Mouse (Mus musculus) brain, embryonic 14.5 days (tissue): Measurements from ENCODE around the gene Uba7.

ENCODE experiments used
- CTCF ChIP-seq: fragments of 200-500 bp; IDR thresholded peaks from 2 replicates; pipeline ENCODE4 v1.5.1; 2012; ENCODE audit warnings: inconsistent platforms, mild to moderate bottlenecking, moderate library complexity, borderline replicate concordance; ENCODE audit not compliant: insufficient read depth, insufficient read length; ENCODE audit errors: extremely low read depth
- POLR2A ChIP-seq: fragments of 200-500 bp; IDR thresholded peaks from 2 replicates; pipeline ENCODE4 v1.6.1; 2012; ENCODE audit warnings: mild to moderate bottlenecking, inconsistent platforms, borderline replicate concordance; ENCODE audit not compliant: poor library complexity, insufficient read depth, insufficient read length, severe bottlenecking; ENCODE audit errors: extremely low read depth

DNA sequence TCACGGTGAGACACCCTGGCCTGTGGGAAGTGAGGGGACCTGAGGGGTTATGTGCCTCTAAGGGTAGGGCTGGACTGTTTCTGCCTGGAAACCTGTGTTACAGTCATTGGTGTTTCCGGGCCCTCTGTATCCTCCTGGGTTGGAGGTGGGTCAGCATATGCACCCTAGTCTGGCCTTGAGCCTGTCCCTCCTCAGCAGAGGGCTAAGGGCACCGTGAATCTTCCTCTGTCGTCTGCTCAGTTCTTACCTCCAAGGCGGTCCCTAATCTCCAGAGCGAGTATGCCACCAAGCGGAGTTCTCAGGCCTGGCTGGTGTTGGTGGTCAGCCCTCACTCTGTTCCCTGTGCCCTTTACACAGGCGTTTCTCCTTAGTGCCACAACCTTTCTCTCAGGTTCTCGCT is 12.4 kb upstream of the Uba7 start:
- no peak for TF ChIP-seq POLR2A
- TF ChIP-seq CTCF: no peak
